Mouse (Mus musculus) kidney, adult 2 months (tissue): ENCODE measurements at regions not wholly inside any gene's neighbourhood (a gene's known extent, or its start where the extent isn't known, plus 50 kb on each side); places are given as distances from the start of the nearest gene placed in this dataset.

Experiments used
- CTCF ChIP-seq: fragments of 200-500 bp; conservative IDR thresholded peaks from 2 replicates; pipeline ENCODE4 v1.5.1; 2011; ENCODE audit warnings: low read depth, mild to moderate bottlenecking, control low read depth, low read length, moderate library complexity, mixed read lengths; ENCODE audit not compliant: insufficient read depth, insufficient read length
- POLR2A ChIP-seq: fragments of 200-500 bp; IDR thresholded peaks from one replicate; pipeline ENCODE4 v1.6.1; 2011; ENCODE audit warnings: low read depth, low read length, control low read depth

DNA sequence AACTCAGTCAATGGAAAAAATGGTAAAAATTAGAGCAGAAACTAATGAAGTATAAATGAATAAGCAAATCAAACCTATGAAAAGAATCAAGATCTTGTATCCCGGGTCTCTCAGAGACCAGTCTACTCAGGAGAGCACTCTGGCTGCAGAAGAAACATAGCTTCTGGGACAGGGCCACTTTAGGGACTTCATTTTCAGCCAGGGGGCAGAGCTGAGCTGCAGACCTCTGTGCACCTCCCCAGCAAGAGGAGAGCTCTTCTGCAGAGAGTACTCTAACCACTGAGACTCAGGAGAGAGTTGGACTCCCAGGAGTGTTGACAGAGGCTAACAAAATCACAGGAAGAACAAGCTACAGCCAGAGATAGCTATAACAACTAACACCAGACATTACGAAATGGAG, 1856.4 kb downstream of the Cntnap5b start:
- TF ChIP-seq POLR2A (no peak), CTCF (no peak)
